Mouse (Mus musculus): ENCODE measurements around the gene Anxa6. TPM values are rescaled to one million over a fixed set of nuclear protein-coding genes. Genes with fewer than 3 reads are reported as not detected.

Gene Anxa6
- polyA plus RNA-seq, 1 experiment from 2014 or later, result 90.1 TPM

- Histone ChIP-seq H3K9ac (ENCODE audit: low read length) (no peak overlapping the region), H3K4me2 (ENCODE audit: low read depth) (no peak overlapping the region), H3K4me1 (ENCODE audit: control insufficient read depth, insufficient read depth, low read length) (no peaks in the 10 kb centered on the region), H3K36me3 (ENCODE audit: control insufficient read depth, insufficient read depth, low read length) (no peaks in the 10 kb centered on the region), H3K9me3 (ENCODE audit: control insufficient read depth, low read length) (no peaks in the 10 kb centered on the region), H3K27ac (ENCODE audit: low read depth, low read length) (no peak overlapping the region), H3K4me3 (ENCODE audit: low read depth, low read length) (no peak overlapping the region), H3K27me3 (ENCODE audit: control insufficient read depth, insufficient read depth, low read length) (no peaks in the 10 kb centered on the region)
- DNase-seq (ENCODE audit: low spot score), result no peak
- WGBS, result 88% methylated on average over 4 of the region's 4 CpGs
- ATAC-seq (ENCODE audit: insufficient read depth, low FRiP score, low TSS enrichment), result no peak
These were observed 51.6 kb downstream of the Anxa6 start for GRCm38 (mm10) chr11:54981630-54982029.

- 53% methylated on average over 6 of the region's 6 CpGs for whole genome bisulfite sequencing
- ATAC-seq (ENCODE audit: insufficient read depth, low FRiP score, low TSS enrichment) (no peak), DNase-seq (ENCODE audit: low spot score) (no peak)
- Histone ChIP-seq H3K36me3 (ENCODE audit: control insufficient read depth, insufficient read depth, low read length) (no peaks in the 10 kb centered on the region), H3K9me3 (ENCODE audit: control insufficient read depth, low read length) (no peaks in the 10 kb centered on the region), H3K4me3 (ENCODE audit: low read depth, low read length) (no peak overlapping the region), H3K4me1 (ENCODE audit: control insufficient read depth, insufficient read depth, low read length) (peaks cover 5% of the 10 kb centered on the region; the same call in 1 of the 2 replicates), H3K9ac (ENCODE audit: low read length) (no peak overlapping the region), H3K27ac (ENCODE audit: low read depth, low read length) (no peak overlapping the region), H3K4me2 (ENCODE audit: low read depth) (no peak overlapping the region), H3K27me3 (ENCODE audit: control insufficient read depth, insufficient read depth, low read length) (no peaks in the 10 kb centered on the region)
These were observed 55.8 kb downstream of the Anxa6 start for GRCm38 (mm10) chr11:54977385-54977937.

- no peak overlapping the region for H3K4me3 ChIP-seq (ENCODE audit: low read depth, low read length)
- ATAC-seq (ENCODE audit: insufficient read depth, low FRiP score, low TSS enrichment), result no peak
- no peak overlapping the region for H3K4me2 ChIP-seq (ENCODE audit: low read depth)
- no peaks in the 10 kb centered on the region for H3K27me3 ChIP-seq (ENCODE audit: control insufficient read depth, insufficient read depth, low read length)
- peaks cover 5% of the 10 kb centered on the region; the same call in 1 of the 2 replicates for H3K4me1 ChIP-seq (ENCODE audit: control insufficient read depth, insufficient read depth, low read length)
- no peak overlapping the region for H3K27ac ChIP-seq (ENCODE audit: low read depth, low read length)
- WGBS, result 94% methylated on average over 2 of the region's 2 CpGs
- no peaks in the 10 kb centered on the region for H3K9me3 ChIP-seq (ENCODE audit: control insufficient read depth, low read length)
- no peak overlapping the region for H3K9ac ChIP-seq (ENCODE audit: low read length)
- H3K36me3 ChIP-seq (ENCODE audit: control insufficient read depth, insufficient read depth, low read length), result no peaks in the 10 kb centered on the region
- no peak for DNase-seq (ENCODE audit: low spot score)
These were observed 56.9 kb downstream of the Anxa6 start for GRCm38 (mm10) chr11:54976351-54976750.

GRCm38 (mm10) chr11:54975756-54976155 lies 57.5 kb downstream of the Anxa6 start:
- H3K27me3 ChIP-seq (ENCODE audit: control insufficient read depth, insufficient read depth, low read length), result no peaks in the 10 kb centered on the region
- DNase-seq (ENCODE audit: low spot score), result no peak
- no peak overlapping the region for H3K4me2 ChIP-seq (ENCODE audit: low read depth)
- peaks cover 5% of the 10 kb centered on the region; the same call in 1 of the 2 replicates for H3K4me1 ChIP-seq (ENCODE audit: control insufficient read depth, insufficient read depth, low read length)
- H3K9me3 ChIP-seq (ENCODE audit: control insufficient read depth, low read length), result no peaks in the 10 kb centered on the region
- no peak overlapping the region for H3K27ac ChIP-seq (ENCODE audit: low read depth, low read length)
- no peak for ATAC-seq (ENCODE audit: insufficient read depth, low FRiP score, low TSS enrichment)
- 94% methylated on average over 2 of the region's 2 CpGs for WGBS
- H3K4me3 ChIP-seq (ENCODE audit: low read depth, low read length), result no peak overlapping the region
- no peaks in the 10 kb centered on the region for H3K36me3 ChIP-seq (ENCODE audit: control insufficient read depth, insufficient read depth, low read length)
- no peak overlapping the region for H3K9ac ChIP-seq (ENCODE audit: low read length)

GRCm38 (mm10) chr11:54975340-54975739 lies 57.9 kb downstream of the Anxa6 start:
- H3K4me3 ChIP-seq (ENCODE audit: low read depth, low read length), result no peak overlapping the region
- H3K9me3 ChIP-seq (ENCODE audit: control insufficient read depth, low read length), result no peaks in the 10 kb centered on the region
- ATAC-seq (ENCODE audit: insufficient read depth, low FRiP score, low TSS enrichment) (no peak), DNase-seq (ENCODE audit: low spot score) (no peak)
- 88% methylated on average over 5 of the region's 5 CpGs for WGBS
- H3K36me3 ChIP-seq (ENCODE audit: control insufficient read depth, insufficient read depth, low read length), result no peaks in the 10 kb centered on the region
- H3K27ac ChIP-seq (ENCODE audit: low read depth, low read length), result no peak overlapping the region
- H3K9ac ChIP-seq (ENCODE audit: low read length), result no peak overlapping the region
- H3K27me3 ChIP-seq (ENCODE audit: control insufficient read depth, insufficient read depth, low read length), result no peaks in the 10 kb centered on the region
- H3K4me2 ChIP-seq (ENCODE audit: low read depth), result no peak overlapping the region
- H3K4me1 ChIP-seq (ENCODE audit: control insufficient read depth, insufficient read depth, low read length), result peaks cover 5% of the 10 kb centered on the region; the same call in 1 of the 2 replicates

GRCm38 (mm10) chr11:54974639-54975038 lies 58.6 kb downstream of the Anxa6 start:
- ATAC-seq (ENCODE audit: insufficient read depth, low FRiP score, low TSS enrichment), result no peak
- WGBS, result 89% methylated on average over 4 of the region's 4 CpGs

GRCm38 (mm10) chr11:54973481-54974212 lies 59.6 kb downstream of the Anxa6 start:
- H3K27me3 ChIP-seq (ENCODE audit: control insufficient read depth, insufficient read depth, low read length), result no peaks in the 10 kb centered on the region
- no peak overlapping the region for H3K4me3 ChIP-seq (ENCODE audit: low read depth, low read length)
- H3K4me1 ChIP-seq (ENCODE audit: control insufficient read depth, insufficient read depth, low read length), result peaks cover 5% of the 10 kb centered on the region; the same call in 1 of the 2 replicates
- H3K27ac ChIP-seq (ENCODE audit: low read depth, low read length), result no peak overlapping the region
- no peaks in the 10 kb centered on the region for H3K9me3 ChIP-seq (ENCODE audit: control insufficient read depth, low read length)
- no peak overlapping the region for H3K9ac ChIP-seq (ENCODE audit: low read length)
- H3K4me2 ChIP-seq (ENCODE audit: low read depth), result no peak overlapping the region
- peak; percentile 57 for DNase-seq (ENCODE audit: low spot score)
- no peak for ATAC-seq (ENCODE audit: insufficient read depth, low FRiP score, low TSS enrichment)
- no peaks in the 10 kb centered on the region for H3K36me3 ChIP-seq (ENCODE audit: control insufficient read depth, insufficient read depth, low read length)
- 61% methylated on average over 8 of the region's 8 CpGs for WGBS

More at GRCm38 (mm10) chr11:54974639-54975038, 58.6 kb downstream of the Anxa6 start:
- H3K4me3 ChIP-seq (ENCODE audit: low read depth, low read length), result no peak overlapping the region
- no peaks in the 10 kb centered on the region for H3K36me3 ChIP-seq (ENCODE audit: control insufficient read depth, insufficient read depth, low read length)
- H3K4me2 ChIP-seq (ENCODE audit: low read depth), result no peak overlapping the region
- peaks cover 5% of the 10 kb centered on the region; the same call in 1 of the 2 replicates for H3K4me1 ChIP-seq (ENCODE audit: control insufficient read depth, insufficient read depth, low read length)
- DNase-seq (ENCODE audit: low spot score), result no peak
- H3K9me3 ChIP-seq (ENCODE audit: control insufficient read depth, low read length), result no peaks in the 10 kb centered on the region
- H3K27me3 ChIP-seq (ENCODE audit: control insufficient read depth, insufficient read depth, low read length), result no peaks in the 10 kb centered on the region
- H3K9ac ChIP-seq (ENCODE audit: low read length), result no peak overlapping the region
- H3K27ac ChIP-seq (ENCODE audit: low read depth, low read length), result no peak overlapping the region

GRCm38 (mm10) chr11:54972789-54973188 lies 60.5 kb downstream of the Anxa6 start:
- Histone ChIP-seq H3K36me3 (ENCODE audit: control insufficient read depth, insufficient read depth, low read length) (no peaks in the 10 kb centered on the region), H3K27me3 (ENCODE audit: control insufficient read depth, insufficient read depth, low read length) (no peaks in the 10 kb centered on the region), H3K4me3 (ENCODE audit: low read depth, low read length) (no peak overlapping the region), H3K4me1 (ENCODE audit: control insufficient read depth, insufficient read depth, low read length) (peaks cover 5% of the 10 kb centered on the region; the same call in 1 of the 2 replicates), H3K27ac (ENCODE audit: low read depth, low read length) (no peak overlapping the region), H3K4me2 (ENCODE audit: low read depth) (no peak overlapping the region), H3K9ac (ENCODE audit: low read length) (no peak overlapping the region), H3K9me3 (ENCODE audit: control insufficient read depth, low read length) (no peaks in the 10 kb centered on the region)
- no peak for ATAC-seq (ENCODE audit: insufficient read depth, low FRiP score, low TSS enrichment)
- 63% methylated on average over 6 of the region's 6 CpGs for WGBS
- no peak for DNase-seq (ENCODE audit: low spot score)

All from neural tube, embryonic 11.5 days (tissue).